Mouse (Mus musculus) retina, adult 2 months (tissue): ENCODE measurements around the gene Bcas3.

Experiments
- DNase-seq: peaks from one replicate; pipeline ENCODE4 v3.0.0-alpha.2; 2012; ENCODE audit warnings: low read depth, low spot score

The Bcas3 gene

DNA sequence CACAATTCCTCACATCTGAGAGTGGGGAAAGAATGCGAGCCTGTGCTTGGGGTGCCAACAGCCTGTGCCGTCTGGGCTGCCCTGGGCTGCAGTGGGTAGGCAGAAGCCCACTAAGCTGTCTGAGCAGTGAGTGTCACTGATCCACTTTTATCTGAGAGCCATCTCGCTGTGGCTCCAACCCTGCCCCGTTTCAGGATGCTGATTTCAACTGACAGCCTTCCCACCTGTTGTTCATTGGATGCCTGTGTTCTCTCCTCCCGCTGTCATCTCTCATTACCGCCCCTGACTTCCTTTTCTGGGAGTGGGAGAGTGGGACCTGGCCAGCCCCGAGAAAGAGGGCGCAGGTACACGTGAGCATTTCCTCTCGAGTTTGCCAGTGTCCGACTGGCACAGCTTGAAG is 398.2 kb downstream of the Bcas3 start:
- DNase-seq: no peak

DNA sequence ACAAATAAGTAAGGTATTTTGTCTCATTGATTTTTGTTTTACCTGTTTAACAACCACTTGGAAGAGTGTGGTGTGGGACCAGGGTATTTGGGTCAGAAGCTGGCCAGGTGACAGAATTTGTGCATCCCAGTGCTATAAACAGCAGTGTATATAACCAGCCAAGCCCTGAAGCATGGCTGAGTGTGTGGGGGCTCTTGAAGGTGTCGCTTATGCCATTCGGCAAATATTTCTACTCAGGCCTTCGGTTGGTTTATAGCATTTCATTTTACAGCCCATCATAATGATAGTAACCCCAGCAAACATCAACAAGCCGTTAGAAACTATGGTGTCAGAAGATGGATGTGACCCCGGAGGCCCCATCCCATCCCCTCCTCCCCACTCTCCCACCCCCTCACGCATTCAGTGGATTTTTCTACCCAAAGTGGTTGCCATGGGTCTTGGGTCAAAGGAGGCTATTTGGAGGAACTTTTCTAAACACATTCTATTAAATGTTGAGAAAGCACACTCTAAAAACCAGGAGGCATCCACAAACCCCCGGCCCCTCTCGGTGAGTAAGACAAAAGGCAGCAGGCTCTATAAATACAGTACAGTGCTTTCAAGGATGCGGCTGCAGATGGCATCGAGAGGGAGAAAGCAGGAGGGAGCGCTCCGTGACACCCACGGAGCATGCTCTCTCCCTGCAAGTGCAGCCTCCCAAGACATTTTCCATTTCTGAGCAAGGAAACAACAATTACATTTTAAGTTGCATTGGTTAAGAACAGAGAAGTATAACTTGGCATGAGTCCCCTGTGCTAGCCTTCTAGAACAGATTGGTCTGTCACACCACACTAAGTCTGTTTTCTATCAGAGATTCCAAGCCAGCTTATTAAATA is 401.9 kb downstream of the Bcas3 start:
- no peak for DNase-seq

DNA sequence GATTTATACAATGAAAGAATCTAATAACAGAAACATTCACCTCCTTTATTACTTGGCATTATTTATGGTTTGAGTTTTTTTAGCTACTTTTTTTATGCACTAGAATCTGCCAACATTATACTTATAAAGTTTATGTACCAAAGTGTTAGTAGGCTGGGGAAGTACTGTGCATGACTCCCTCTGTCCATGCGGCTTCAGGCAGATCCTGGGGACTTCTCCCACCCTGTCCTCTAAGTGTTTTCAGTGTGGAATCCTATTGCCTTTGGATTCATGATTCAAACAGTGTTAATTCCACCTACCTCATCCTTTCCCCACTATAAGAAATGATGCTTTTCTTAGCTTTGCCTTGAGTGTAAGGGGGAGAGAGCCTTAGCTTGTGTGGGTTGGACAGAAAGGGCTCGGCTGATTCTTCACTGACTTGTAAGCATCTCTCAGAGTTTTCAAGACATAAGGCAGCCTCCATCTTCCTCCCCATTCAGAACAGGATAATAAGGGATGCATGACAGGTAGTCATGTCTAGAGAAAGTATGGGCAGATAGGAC is 402.6 kb downstream of the Bcas3 start:
- no peak for DNase-seq

GRCm38 (mm10) chr11:85758891-85759290 is 405.9 kb downstream of the Bcas3 start:
- DNase-seq: no peak

- DNase-seq: no peak
These were observed 406.9 kb downstream of the Bcas3 start for GRCm38 (mm10) chr11:85759634-85760439.

- DNase-seq: no peak
These were observed 407.6 kb downstream of the Bcas3 start for GRCm38 (mm10) chr11:85760486-85761141.

- DNase-seq: no peak
These were observed 408.2 kb downstream of the Bcas3 start for GRCm38 (mm10) chr11:85761170-85761569.

DNA sequence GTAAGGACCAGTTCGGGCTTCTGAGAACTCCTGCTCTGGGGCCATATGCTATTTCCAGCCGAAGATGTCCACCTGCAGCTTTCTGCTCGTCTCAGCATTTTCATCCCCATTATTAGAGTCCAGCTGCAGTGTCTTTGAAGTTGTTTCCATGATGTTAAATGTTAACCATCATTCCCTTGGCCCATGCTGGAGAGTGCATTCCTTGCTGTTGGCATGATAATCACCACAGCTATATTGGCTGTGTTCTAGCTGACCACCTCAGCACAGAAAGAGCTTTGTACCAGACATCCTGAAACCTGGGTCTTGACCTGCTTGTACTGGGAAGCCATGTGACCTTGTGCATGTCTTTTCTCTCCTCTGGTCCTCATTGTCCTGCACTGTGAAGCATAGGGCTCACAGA is 410.7 kb downstream of the Bcas3 start:
- DNase-seq: no peak

DNA sequence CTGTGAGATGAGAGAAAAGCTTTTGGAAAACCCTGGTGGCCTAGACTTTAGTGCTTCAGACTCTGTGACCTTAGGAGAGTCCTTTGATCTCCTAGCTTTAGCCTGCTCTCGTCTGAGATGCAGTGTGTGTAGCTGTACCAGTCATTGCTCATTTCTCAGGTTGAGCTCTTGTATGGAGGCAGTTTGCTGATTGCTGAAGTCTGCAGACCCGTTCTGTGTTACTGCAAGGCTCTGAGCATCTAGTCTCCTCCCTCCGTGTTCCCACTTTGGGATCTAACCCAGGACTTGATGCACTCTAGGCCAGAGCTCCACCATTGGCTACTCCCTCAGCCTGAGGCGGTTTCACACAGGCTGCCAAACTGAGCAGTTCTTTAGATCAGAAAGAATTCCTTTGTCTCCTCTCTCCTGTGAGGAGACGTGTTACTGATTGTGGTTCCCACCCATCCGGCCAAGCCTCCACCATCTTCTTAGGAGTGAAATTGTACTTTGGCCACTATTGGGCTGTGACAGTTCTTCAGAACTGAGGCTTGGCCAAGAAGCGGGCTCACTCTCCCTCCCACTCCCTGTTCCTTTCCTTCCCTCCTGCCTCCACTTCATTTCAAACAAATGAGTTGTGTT is 413.2 kb downstream of the Bcas3 start:
- DNase-seq: no peak

- no peak for DNase-seq
These were observed 413.8 kb downstream of the Bcas3 start for GRCm38 (mm10) chr11:85766811-85767210.

DNA sequence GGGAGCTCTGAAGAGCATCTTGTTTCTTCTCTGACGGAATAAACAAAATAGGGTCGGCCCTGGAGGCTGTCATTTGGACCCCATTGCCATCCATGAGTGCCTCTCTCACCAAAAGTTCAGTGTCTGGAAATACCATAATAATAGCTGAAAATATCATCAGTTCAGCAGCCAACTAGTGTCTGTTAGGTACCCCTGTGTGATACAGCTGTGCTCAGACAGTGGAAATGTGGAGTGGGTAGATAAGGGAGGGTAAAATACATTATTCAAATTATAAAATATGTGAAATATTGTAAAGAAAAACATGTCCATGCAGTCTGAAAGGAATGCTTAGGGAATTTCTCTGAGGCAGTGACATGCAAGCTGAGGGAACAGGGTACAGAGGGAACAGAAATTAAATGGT is 416.8 kb downstream of the Bcas3 start:
- DNase-seq: no peak

GRCm38 (mm10) chr11:85773391-85773790 is 420.4 kb downstream of the Bcas3 start:
- DNase-seq: no peak

GRCm38 (mm10) chr11:85774707-85775106 is 421.7 kb downstream of the Bcas3 start:
- no peak for DNase-seq

DNA sequence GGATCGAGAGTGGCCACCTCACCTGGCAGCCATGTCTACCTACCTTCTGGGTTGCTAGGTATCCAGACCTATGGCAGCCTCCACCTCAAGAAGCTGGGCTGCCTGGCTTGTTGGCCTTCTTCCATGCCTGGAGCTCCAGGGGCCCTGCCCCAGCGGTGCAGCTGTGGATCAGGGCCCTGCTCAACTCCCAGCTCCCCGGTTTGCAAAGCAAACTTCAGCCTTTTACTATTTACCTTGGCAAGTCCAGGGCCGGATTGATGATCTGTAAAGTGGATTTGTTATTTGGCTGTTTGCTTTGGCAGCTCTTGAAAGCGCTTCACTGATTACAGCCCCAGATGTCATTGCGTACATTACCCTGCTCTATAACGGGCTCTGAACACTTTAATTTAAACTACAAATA is 422.5 kb downstream of the Bcas3 start:
- no peak for DNase-seq

- DNase-seq: no peak
These were observed 423.9 kb downstream of the Bcas3 start for GRCm38 (mm10) chr11:85776861-85777360.

DNA sequence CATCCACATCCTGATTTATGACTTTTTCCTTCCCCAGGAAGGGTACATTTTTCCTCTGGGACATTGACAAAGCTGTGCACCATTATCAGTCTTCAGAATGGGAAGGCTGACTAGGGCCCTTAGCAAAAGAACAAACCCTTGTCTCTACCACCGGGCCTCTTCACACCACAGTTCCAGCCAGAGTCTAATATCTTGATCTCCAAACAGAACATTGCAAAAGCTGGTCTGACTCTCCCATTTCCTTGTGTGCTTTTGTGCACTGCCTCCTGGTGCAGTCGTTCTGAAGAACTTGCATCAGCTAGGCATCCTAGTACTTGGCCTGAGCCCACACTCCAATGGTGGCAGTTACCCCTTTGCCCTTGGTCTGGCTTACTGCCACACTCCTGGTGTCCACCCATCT is 425.0 kb downstream of the Bcas3 start:
- no peak for DNase-seq

DNA sequence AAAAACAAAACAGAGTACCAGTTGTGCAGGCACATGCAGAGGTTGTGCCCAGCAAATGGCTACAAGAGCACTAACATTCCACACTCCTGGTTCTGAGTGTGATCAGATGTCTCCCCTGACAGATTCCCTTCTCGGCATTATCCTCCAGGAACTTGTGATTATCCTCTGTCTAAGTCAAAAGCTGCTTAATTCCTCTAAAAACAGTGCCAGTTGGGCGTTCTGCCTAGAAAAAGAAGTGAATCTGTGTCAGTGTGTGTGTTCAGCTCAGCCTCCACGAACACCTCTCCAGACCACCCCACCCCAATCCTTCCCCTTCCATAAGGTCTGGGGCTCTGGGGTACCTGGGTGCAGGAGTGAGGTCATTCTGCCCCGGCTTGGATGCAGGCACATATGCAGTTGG is 427.3 kb downstream of the Bcas3 start:
- DNase-seq: no peak

- no peak for DNase-seq
These were observed 433.2 kb downstream of the Bcas3 start for GRCm38 (mm10) chr11:85786113-85786718.

- no peak for DNase-seq
These were observed 436.8 kb downstream of the Bcas3 start for GRCm38 (mm10) chr11:85789750-85790149.

DNA sequence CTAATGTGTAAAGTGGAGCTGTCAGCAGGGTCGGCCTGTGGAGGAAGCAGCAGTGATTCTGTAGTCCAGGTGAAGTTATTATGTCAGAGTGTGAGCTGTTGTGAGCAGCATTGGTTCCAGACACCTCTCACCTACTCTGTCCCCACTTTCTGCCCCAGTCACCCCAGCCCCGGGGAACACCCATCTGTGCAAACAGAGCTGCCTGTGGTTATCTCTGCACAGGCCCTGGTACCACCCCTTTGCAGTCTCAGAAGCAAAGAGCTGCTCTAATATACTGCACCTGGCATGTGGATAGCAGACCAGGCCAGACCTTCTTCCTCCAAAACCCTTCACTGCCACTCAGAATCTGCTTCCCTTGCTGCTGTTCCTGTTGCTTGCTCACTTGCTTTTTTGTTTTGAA is 437.3 kb downstream of the Bcas3 start:
- no peak for DNase-seq

GRCm38 (mm10) chr11:85791212-85791611 is 438.2 kb downstream of the Bcas3 start:
- no peak for DNase-seq
